Mouse (Mus musculus) brain, adult 2 months (tissue): ENCODE measurements around the gene Hoxb3.
A peak's percentile ranks its signal among the peaks of the same experiment; 100 is the strongest.

Source experiments
- DNase-seq: peaks from one replicate; pipeline ENCODE4 v3.0.0; 2011; ENCODE audit warnings: low read depth, low spot score

The Hoxb3 gene

GRCm38 (mm10) chr11:96323154-96323553 lies at the start of gene Hoxb3:
Gene Hoxb3 (plus strand): TSS chr11:96323326.
- DNase-seq, result no peak

- no peak for DNase-seq
Measured at GRCm38 (mm10) chr11:96274428-96274827, 48.7 kb upstream of the Hoxb3 start.

- no peak for DNase-seq
Measured at GRCm38 (mm10) chr11:96275896-96276295, 47.2 kb upstream of the Hoxb3 start.

DNA sequence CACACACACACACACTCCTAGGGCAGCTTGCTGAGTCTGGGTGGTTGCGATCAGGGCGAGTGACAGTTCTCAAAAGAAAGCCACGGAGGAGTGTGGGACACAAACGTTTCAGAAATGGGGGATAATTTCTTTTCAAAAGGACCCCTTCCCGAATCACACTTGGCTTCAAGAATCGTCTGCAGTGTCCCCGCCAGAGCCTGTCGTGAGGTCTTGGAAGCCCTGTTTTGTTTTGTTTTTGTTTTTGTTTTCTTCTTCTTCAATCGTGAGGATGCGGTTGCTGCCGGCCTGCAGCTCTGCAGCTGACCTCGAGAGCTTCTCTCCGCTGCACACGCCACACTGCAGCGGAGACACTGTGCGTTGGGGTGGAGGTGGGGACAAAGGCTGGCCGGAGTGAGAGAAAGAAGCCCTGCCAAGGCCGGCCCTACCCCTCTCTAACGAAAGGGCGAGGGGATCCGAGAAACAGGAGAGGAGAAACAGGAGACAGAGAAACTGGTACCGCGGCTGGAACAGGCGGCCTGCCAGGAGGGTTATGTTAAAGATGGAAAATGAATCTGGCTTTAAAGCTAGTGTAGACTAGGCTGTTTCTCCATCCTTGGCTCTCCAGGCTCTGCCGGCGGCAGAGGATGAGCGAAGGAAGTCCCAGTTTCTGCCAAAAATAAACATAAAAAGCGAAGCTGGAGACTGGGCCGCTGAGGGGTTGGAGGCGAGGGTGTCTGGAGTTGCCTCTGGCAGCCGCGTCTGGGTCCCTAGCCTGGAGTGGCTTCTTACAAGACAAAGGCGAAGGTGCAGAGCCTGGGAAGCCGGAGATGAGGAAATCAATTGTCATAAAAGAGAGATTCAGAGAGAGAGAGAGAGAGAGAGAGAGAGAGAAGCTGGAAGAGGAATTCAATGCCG lies 45.7 kb upstream of the Hoxb3 start:
- no peak for DNase-seq

GRCm38 (mm10) chr11:96278324-96278723 lies 44.8 kb upstream of the Hoxb3 start:
- no peak for DNase-seq

DNA sequence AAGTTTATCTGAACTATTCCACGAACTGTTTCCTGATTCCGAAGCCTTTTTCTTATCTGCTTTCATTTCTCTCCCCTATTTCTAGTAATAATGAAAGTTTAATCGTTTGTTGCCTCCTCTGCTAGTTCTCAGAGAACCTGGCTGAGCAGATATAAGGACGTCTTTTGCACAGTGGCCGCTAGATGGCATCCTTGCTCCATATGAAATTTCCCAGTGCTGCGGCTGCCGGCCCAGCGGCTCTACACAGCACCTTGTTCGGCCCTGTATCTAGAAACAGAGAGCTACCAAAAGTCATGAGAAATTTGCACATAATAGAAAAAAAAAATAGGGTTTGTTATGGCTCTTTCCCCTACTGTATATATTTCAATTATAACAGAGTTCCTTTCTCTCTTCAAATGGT lies 44.4 kb upstream of the Hoxb3 start:
- peak; percentile 89 for DNase-seq

DNA sequence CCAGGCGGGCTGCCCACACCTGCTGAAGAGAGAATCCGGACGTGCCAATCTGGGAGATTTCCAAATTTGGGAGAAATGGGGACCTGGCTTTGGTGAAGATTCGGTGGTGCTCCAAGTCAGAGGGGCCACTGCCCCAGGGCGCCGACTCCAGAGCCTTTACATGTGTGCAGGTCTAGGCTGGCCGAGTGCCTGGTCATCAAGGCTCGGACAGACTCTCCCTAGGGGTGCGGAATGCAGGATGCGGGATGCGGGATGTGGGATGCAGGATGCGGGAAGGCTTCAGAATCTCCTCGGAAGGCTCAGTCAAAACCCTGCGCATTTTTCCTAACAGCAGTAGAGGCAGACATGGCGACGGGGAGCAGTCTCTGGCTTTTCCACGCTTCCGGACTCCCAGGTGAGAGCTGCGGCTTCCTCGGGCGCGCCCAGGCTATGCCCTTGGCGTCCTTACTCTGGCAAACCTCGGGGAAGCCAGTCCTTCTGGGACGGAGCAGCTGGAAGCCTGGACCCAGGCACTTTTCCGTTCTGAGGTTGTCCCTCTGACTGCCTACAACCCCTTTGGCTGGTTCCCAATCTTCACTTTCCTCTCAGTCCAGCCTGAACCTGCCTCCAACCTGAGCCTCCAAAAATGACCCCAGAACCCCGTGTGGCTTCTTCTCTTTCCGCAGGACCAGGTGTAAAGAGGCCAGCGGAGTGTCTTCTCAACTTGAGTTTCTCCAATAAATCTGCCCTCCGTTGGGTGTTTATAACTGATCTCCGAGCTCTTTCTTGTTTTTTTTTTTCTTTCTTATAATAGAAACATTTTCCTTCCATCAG lies 43.5 kb upstream of the Hoxb3 start:
- no peak for DNase-seq

- no peak for DNase-seq
Measured at GRCm38 (mm10) chr11:96280399-96281378, 42.4 kb upstream of the Hoxb3 start.

- DNase-seq, result no peak
Measured at GRCm38 (mm10) chr11:96281396-96281795, 41.7 kb upstream of the Hoxb3 start.

GRCm38 (mm10) chr11:96281855-96282570 lies 41.1 kb upstream of the Hoxb3 start, which contains the start of gene Hoxb8:
Gene Hoxb8 (plus strand): TSS chr11:96281905.
- DNase-seq, result no peak

GRCm38 (mm10) chr11:96282795-96283430 lies 40.2 kb upstream of the Hoxb3 start:
- DNase-seq, result no peak

GRCm38 (mm10) chr11:96284041-96284749 lies 38.9 kb upstream of the Hoxb3 start:
- DNase-seq, result no peak

DNA sequence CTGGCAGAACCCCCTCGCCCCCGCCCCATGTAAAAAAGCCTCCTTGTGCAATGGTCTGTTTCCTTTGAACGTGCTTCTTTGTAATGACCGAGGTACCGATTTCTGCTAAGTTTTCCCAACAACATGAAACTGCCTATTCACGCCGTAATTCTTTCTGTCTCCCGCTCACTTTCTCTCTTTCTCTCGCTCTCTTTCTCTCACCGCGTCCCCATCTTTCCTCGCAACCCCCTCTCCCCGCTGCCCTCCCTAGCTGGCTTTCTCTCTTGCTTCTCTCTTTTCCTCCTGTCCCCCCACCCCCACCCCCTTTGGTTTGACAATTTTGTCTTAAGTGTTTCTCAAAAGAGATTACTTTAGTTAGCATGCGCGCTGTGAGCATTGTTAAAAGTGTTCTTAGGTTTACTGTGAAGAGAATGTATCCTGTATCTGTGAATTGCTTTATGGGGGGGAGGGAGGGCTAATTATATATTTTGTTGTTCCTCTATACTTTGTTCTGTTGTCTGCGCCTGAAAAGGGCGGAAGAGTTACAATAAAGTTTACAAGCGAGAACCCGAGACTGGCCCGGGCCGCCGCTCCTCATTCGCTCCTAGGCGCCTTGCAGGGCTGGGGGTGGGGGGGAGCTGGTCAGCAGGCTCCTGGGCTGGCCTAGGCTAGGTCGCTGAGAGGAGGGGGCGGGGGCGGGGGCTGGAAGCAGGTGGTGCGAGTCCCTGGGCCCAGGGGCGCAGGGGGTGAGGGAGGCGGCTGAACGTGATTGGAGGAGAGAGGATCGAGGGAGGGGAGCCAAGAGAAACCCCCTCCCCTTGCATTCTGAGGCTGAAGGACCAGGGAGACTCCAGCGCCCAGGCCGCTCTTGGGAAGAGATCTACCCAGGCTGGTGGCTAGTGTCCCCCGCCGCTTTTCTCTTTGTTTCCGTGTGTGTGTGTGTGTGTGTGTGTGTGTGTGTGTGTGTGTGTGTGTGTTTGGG lies 38.1 kb upstream of the Hoxb3 start:
- no peak for DNase-seq

DNA sequence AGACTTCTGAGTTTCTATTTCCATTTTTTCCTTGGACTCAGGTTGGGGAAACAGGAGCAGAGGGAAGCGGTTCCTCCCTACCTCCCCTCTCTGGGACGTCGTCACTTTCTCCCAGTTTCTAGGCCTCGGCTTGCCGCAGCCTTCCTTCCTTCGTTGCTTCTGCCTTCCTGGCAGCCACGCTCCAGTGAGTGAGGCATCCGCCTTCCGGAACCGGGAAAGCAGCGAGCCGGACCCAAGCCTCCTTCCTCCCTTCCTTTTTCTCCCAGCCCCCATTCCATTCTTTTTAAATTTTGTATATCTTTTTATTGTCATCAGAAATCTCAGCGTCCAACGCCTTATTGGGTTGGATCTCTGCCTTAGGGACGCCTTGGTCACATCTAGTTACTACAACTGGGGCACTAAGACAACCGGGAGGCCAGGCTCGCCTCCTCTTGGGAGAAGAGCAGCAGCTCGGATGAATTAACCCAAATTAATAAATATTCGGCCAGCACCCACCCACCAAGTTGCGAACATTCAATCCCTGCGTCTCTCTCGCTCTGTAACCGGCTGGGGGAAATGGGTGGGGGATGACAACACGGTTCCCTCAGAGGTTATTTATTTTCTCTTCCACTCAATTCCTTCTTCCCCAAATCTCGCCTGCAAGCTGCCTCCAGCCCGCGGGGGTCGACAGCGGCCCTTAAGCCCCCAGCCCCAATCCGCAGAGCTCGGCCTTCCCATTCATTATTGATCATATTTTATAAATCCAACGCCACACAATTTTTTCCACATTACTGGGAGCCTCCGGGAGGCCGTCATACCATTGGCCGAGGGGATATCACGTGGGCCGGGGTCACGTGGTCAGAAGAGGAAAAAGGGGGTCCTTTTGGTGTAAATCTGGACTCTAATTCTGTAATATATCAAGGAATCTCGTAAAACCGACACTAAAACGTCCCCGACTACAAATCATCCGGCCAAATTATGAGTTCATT lies 37.1 kb upstream of the Hoxb3 start, which contains the start of gene Hoxb7:
Gene Hoxb7, plus strand, starts transcription at position 853 of the 968 bp plus-strand sequence.
- DNase-seq, result no peak

- DNase-seq, result no peak
Measured at GRCm38 (mm10) chr11:96286739-96287385, 36.3 kb upstream of the Hoxb3 start.

DNA sequence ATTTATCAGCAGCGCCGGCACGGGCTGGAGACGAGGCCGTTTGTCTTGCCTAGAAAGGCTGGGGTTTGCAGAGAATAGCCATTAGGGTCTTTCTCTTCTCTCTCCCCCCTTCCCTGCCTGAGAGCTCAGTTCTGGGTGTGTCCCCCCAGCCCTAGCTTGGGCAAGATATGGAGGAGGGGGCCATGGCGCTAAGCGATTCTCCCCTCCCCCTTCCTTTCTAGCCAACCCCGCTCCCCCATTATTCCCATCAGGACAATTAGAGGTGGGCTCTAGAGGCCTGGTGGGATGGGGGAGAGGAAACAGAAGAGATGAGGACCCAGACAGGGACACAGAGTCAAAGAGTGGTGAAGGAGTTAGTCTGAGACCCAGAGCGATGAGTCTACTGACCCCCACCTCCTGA lies 35.7 kb upstream of the Hoxb3 start:
- DNase-seq, result no peak
